Mouse (Mus musculus) gastrocnemius, adult 2 months (tissue): ENCODE measurements around the gene Mlxipl. TPM values are rescaled to one million over a fixed set of nuclear protein-coding genes. Genes with fewer than 3 reads are reported as not detected.
A peak's percentile ranks its signal among the peaks of the same experiment; 100 is the strongest.
"Not testable (repeated sequence)": the region's sequence is repeated elsewhere in the genome, so short reads cannot be mapped to it uniquely, and the experiment has no call there.

Source experiments
- DNase-seq: peaks from one replicate; pipeline ENCODE4 v3.0.0; 2022
- H3K27ac ChIP-seq: fragments of 200-600 bp; 2 replicates; pipeline ENCODE4 v1.8.1; 2022; ENCODE audit warnings: mild to moderate bottlenecking
- H3K4me3 ChIP-seq: fragments of 200-600 bp; 2 replicates; pipeline ENCODE4 v1.8.1; 2022; ENCODE audit warnings: mild to moderate bottlenecking, moderate library complexity
- CTCF ChIP-seq: fragments of 200-600 bp; IDR thresholded peaks from 2 replicates; pipeline ENCODE4 v1.8.1; 2022; ENCODE audit warnings: antibody characterized with exemption, mild to moderate bottlenecking, moderate library complexity
- intact Hi-C: fragments of 180-260 bp; cut with DNase I; formaldehyde crosslinking; loops from one replicate; pipeline ENCODE4 v1.15.1; 2025
- long read RNA-seq, 2 experiments: library from polyadenylated mRNA; stranded (forward); transcript quantifications; one replicate each; pipeline ENCODE4 v2.0.0; 2021
- total RNA-seq, 2 experiments: library from RNA; stranded (reverse); gene quantifications; 2 replicates each; pipeline ENCODE4 v1.2.3; 2021

The Mlxipl gene
- total RNA-seq, result 100 to 1,000 TPM in 1 of 2 experiments, 10 to 100 TPM in 1; 64.8 to 100 TPM
- long read RNA-seq, experiment 1, transcript Mlxipl-201 (17 exons, 3,622 nt), result major isoform, 40 of 172 reads
- long read RNA-seq, experiment 1, partial matches to known transcripts, result 94 of 172 reads
- long read RNA-seq, experiment 1, other reads (novel, unspliced or antisense), result 38 of 172 reads
- long read RNA-seq, experiment 2, transcript Mlxipl-201 (17 exons, 3,622 nt), result major isoform, 32 of 130 reads
- long read RNA-seq, experiment 2, partial matches to known transcripts, result 22 of 130 reads
- long read RNA-seq, experiment 2, other reads (novel, unspliced or antisense), result 75 of 130 reads

DNA sequence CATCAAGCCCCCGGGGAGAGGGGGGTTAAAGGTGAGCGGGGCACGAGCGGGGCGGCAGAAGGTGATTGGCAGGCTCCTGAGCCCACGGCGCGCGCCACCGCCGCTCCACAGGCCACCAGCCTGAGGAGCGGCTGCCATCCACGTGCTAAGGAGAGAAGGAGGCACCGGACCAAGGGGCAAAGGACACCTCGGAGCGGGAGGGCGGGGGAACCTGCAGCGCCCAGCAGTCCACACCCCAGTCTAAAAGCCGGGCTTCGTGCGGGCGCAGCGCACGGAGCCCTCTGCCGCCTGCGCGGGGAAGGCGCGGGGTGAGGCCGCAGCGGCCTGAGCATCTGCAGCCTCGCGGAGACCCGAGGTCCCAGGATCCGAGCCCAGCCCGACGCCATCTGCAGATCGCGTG lies at the start of gene Mlxipl:
TSS of gene Mlxipl (plus strand) at position 238 of the 400 bp plus-strand sequence.
- peak; percentile 27 for DNase-seq
- no peak for TF ChIP-seq CTCF
- no peak within 1 kb of the TSS for H3K27ac ChIP-seq
- intact Hi-C loops, result no loop called here
- H3K4me3 ChIP-seq, result no peak within 1 kb of the TSS

DNA sequence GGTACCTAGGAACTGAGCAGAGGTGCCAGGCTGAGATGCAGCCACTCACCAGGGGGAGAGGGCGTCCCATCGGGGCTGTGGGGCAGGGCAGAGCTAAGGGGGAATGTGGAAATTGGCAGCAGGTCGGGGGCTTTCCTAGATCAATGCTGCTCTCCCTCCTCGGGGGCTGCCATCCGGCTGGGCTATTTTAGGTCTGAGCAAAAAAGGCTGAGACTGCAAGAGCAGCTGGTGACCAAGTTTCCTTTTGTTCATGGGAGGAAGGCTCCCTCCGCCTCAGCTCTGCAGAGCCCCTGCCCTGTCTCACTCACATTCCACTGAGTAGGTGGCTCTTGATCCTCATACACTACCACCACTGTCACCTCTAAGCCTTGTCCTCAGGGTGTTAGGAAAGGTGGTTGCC lies 49.6 kb upstream of the Mlxipl start:
- no peak overlapping the region for H3K27ac ChIP-seq
- DNase-seq, result no peak
- TF ChIP-seq CTCF, result no peak
- intact Hi-C loops, result no loop called here
- no peak overlapping the region for H3K4me3 ChIP-seq

DNA sequence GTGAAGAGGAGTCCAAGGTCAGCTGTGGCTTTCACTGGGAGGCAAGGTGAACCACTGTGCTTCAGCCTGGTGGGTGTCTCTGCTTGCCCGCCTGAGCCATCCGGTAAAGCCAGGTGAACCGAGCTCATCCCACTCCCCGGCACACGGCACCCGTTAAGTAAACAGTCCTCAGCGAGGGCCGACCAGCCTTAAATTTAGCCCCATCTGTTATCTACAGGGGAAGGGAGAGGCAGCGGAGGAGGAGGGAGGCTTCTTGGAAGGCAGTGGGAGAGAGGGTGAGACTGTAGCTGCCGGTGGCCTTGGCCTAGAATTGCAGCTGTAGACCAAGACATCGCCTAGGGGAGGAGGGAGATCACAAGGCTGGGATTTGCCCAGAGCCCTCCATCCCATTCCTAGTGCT lies 48.9 kb upstream of the Mlxipl start:
- DNase-seq, result no peak
- Histone ChIP-seq H3K4me3 (no peak overlapping the region), H3K27ac (no peak overlapping the region)
- no peak for TF ChIP-seq CTCF
- intact Hi-C loops, result no loop called here

DNA sequence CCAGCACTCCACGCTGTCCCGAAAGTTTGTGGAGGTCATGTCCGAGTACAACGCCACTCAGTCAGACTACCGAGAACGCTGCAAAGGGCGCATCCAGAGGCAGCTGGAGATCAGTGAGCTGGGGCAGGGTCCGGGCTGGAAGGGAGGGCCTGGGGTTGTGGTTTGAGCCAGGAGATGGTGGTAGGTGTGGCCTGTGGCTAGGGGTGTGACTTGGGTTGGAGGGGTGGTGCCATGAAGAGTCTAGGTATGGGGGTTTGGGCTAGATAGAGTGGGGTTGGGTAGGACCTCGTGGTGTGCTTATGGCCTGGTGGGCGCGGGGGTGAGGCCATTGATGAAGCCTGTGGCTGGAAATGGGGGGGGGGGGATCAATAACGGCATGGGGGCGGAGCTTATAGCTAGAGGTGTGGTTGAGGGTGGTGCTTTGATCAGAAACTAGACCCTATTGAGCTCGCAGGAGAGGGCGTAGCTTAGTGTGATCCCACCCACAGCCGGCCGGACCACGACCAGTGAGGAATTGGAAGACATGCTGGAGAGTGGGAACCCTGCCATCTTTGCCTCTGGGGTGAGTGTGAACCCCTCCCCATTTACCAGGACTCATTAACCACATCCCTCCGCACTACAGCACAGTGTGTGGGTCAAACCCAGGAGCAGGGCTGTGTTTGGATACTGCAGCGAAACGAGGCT lies 47.4 kb upstream of the Mlxipl start:
- no peak for TF ChIP-seq CTCF
- DNase-seq, result no peak
- Histone ChIP-seq H3K27ac (no peak overlapping the region), H3K4me3 (no peak overlapping the region)
- intact Hi-C loops, result no loop called here

DNA sequence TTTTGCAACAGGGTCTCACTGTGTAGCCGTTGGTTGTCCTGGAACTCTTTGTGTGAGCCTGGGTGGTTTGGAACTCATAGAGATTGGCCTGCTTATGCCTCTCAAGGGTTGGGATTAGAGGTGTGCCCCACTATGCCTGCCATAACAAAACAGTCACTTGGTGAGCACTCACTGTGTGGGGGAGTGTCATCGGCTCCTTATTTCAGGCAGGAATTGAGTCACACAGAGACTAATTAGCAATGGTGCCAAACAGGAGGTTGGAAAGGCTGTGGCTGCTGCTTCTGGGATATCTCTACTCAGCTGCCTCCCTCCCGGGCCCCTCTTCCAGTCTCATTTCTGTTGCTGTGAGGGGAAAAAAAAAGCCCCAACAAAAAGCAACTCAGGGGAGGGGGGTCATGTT lies 45.1 kb upstream of the Mlxipl start:
- intact Hi-C loops, result no loop called here
- no peak for TF ChIP-seq CTCF
- Histone ChIP-seq H3K27ac (no peak overlapping the region), H3K4me3 (no peak overlapping the region)
- no peak for DNase-seq

DNA sequence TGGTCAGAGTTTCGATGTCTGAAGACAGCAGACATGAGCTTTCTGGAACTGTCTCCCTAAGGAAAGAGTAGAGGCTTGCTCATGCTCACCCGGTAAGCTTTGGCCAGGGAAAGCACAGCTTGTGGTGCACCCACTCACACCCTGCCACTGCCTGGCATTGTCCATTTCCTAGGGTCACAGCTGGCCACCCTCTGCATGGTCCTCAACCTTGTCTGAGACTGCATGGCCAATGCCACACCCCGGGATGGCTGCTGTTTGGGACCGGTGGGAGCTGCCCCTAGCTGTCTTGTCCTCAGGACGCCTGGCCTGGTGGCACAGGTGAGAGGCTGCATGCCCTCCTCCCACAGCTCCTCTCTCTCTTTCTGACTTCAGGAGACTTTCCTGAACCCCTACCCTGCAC lies 41.2 kb upstream of the Mlxipl start:
- intact Hi-C loops, result no loop called here
- Histone ChIP-seq H3K4me3 (no peak overlapping the region), H3K27ac (no peak overlapping the region)
- TF ChIP-seq CTCF, result no peak
- no peak for DNase-seq

DNA sequence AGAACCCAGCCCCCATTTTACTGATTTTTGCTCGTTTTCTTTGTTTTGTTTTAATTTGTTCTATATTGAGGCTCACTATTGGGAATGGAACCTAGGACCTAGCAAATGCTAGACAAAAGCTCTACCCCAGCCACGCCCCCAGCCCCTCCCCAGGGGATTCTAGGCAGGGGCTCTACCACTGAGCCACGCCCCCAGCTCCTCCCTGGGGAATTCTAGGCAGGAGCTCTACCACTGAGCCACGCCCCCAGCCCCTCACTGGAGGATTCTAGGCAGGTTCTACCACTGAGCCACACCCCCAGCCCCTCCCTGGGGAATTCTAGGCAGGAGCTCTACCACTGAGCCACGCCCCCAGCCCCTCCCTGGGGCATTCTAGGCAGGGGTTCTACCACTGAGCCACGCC lies 40.4 kb upstream of the Mlxipl start:
- H3K4me3 ChIP-seq, intact Hi-C loops, H3K27ac ChIP-seq, DNase-seq: not testable (repeated sequence)

DNA sequence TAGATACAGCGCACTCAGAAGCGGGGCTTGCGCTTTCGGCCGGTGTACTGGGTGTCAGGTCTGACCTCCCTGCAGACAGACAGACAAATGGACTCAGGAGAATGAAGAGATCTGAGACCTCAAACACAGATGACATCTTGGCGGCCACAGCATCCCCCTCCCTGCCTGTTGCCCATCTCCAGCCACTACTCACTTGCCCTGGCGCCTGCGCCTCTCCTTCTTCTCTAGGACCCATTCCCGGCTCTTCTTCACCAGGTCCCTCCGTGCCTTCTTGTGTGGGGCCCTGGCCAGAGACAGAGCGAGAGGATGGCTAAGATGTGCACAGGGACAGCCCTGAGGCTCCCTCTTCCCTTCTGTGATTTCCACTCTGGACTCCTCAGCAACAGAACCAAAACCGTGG lies 36.3 kb upstream of the Mlxipl start:
- no peak for TF ChIP-seq CTCF
- no peak overlapping the region for H3K4me3 ChIP-seq
- 0 out of 2 replicates have a peak overlapping the region, but pooled peaks have one; percentile 4 for H3K27ac ChIP-seq
- no peak for DNase-seq
- intact Hi-C loops, result no loop called here

DNA sequence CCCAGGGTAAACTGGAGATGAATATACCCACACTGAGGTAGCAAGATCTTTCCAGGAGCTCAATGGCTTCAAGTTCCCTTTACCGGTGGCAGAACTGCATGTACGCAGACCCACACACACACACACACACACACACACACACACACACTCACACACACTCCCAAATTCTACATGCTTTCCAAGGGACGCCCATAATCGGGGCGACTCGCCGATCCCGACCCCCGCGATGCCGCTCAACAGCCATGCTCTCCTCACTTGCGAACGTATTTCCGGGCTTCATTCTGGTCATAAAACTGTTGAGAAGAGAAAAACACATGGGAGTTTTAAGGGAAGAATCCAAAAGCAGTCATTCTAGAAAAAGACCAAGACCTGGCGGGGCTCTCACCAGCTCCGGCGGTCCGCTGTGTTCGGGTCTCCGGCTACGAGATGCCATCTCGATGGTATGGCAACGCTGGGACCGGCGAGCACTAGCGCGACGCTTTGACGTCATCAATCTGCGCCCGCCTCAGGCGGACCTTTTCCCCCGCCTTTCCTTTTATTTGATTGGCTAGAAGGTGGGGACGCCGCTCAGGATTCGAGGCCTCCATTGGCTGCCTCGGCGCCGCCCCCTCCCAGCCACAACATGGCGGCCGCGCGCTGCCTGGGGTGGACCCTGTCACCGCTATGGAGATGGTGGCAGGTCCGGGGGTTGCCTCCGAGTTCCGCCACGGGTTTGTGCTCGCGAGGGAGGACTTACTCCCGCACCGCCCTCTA lies 25.9 kb upstream of the Mlxipl start, which contains the start of gene Dnajc30:
TSS of gene Dnajc30 (plus strand) at position 574 of the 753 bp plus-strand sequence.
- H3K27ac ChIP-seq, result peak within 1 kb of the TSS; percentile 96
- intact Hi-C loops, result loop anchor here (5.0 kb wide), 1 partner anchor 52 kb away; no protein-coding TSS in a partner anchor
- H3K4me3 ChIP-seq, result peak within 1 kb of the TSS; percentile 81

DNA sequence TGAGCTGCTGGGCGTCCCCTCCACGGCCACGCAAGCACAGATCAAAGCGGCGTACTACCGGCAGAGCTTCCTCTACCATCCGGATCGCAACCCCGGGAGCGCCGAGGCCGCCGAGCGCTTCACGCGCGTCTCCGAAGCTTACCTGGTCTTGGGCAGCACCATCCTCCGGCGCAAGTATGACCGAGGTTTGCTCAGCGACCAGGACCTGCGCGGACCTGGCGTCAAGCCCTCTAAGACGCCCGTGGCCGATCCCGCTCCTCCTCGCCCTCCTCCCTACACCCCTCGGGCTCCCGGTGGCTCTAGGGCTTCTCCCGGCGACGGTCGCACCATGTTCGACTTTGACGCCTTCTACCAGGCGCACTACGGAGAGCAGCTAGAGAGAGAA lies 25.3 kb upstream of the Mlxipl start:
- DNase-seq, result peak; percentile 57
- peak overlapping the region; percentile 96 for H3K27ac ChIP-seq
- H3K4me3 ChIP-seq, result peak overlapping the region; percentile 81
- no peak for TF ChIP-seq CTCF
- intact Hi-C loops, result loop anchor here (5.0 kb wide), 1 partner anchor 52 kb away; no protein-coding TSS in a partner anchor

More for the DNA sequence above, 25.9 kb upstream of the Mlxipl start, which contains the start of gene Dnajc30:
- DNase-seq, result peak; percentile 98
- no peak for TF ChIP-seq CTCF

DNA sequence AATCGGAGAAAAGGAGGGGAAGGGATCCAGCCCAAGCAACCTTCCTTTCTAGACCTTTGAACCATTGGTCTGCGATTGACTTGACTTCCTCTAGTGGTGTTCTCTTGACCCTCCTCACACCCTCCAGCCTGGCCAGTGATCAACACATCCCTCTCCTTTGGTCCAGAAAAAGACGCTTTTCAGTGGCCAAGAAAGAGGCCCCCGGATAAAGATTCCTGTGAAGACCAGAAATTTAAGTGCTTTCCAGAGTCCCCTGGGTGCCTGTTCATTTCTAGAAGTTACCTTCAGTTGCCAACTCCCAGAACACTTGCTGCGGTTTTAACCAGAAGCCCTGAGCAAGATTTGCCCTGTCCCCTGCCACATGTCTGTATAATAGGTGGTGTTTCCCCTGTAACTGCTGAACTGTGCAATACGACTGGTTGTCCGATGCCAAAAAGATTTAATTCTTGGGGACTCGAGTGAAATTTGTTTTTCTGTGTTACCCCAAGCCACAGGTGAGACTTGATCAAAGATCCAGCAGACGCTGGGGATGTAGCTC lies 24.7 kb upstream of the Mlxipl start, which contains the start of gene Bud23:
TSS of gene Bud23 (minus strand) at position 51 of the 538 bp plus-strand sequence.
- H3K27ac ChIP-seq, result peak within 1 kb of the TSS; percentile 96
- DNase-seq, result not testable (repeated sequence)
- intact Hi-C loops, result loop anchor here (5.0 kb wide), 1 partner anchor 53 kb away; no protein-coding TSS in a partner anchor
- peak within 1 kb of the TSS; percentile 81 for H3K4me3 ChIP-seq

DNA sequence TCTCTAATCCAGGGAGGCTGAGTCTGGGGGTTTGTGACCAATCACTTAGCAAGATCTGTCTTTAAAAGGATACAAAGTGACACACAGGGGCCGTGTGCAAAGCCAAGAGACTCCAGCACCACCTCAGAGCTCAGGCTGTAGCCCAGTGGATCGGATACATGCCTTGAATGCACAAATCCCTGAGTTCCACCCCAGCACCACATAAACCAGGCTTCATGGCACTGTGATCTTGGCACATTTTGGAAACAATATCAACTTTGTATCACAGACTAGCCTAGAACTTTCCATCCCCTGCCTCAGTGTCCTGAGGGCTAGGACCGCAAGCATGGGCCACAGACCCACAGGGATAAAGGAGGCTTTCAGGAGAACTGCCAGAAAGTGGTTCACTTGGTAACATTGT lies 23.7 kb upstream of the Mlxipl start:
- Histone ChIP-seq H3K27ac (no peak overlapping the region), H3K4me3 (peak overlapping the region; percentile 81)
- intact Hi-C loops, result no loop called here
- no peak for DNase-seq
- no peak for TF ChIP-seq CTCF
